In genomic region chr6:52303426-52303825, GRCm38 (mm10) we compare ENCODE assay signal across 39 mouse cellular contexts. TPM values are rescaled to one million over a fixed set of nuclear protein-coding genes. Genes with fewer than 3 reads are reported as not detected.
DNase-seq lines count a peak whose midpoint lies in the region; ATAC-seq and TF ChIP-seq lines count a peak whose summit lies in the region.
"Had no signal": no experiment of that assay in that cellular context is flagged by ENCODE, and none has a peak within 500 bp of the region (broad histone marks: within the 10 kb centered on the region; RNA-seq: fewer than 3 reads in every experiment).

No protein-coding gene starts in this region.

- TF ChIP-seq CTCF in thymus, adult 2 months (IDR thresholded peaks at IDR 0.05; ENCODE audit: borderline replicate concordance, control insufficient read depth, extremely low read depth, insufficient read depth, low read length, poor library complexity): no peak

- H3K36me3 ChIP-seq in thymus, adult 2 months (ENCODE audit: control insufficient read depth, insufficient read depth, low read length): no peaks in the 10 kb centered on the region
- H3K36me3 ChIP-seq: embryonic facial prominence, embryonic 12.5 days; heart, embryonic 12.5 days; hindbrain, embryonic 10.5 days; hindbrain, embryonic 15.5 days; kidney, embryonic 15.5 days; limb, embryonic 13.5 days had no signal

- WGBS in thymus, adult 2 months: 27% methylated on average over 3 of the region's 3 CpGs

- intact Hi-C loops in heart, postnatal 14 days (cut with DNase I): no loop called here

- no peak overlapping the region for H3K27ac ChIP-seq in thymus, adult 2 months (ENCODE audit: control insufficient read depth, insufficient read depth, low read length)
- H3K27ac ChIP-seq: embryonic facial prominence, embryonic 12.5 days; heart, adult 2 months; hindbrain, embryonic 10.5 days; hindbrain, embryonic 15.5 days; kidney, embryonic 15.5 days; limb, embryonic 13.5 days had no signal

- ATAC-seq in hematopoietic stem cell, adult 5-6 weeks (replicated peaks in 1 of 2; ENCODE audit: insufficient read depth in 1 of 2, low FRiP score in 2 of 2, low TSS enrichment in 1 of 2, low read depth in 1 of 2, poor library complexity in 2 of 2, severe bottlenecking in 2 of 2): peak; percentile 61 to 83
- ATAC-seq: forebrain, postnatal 0 days; inflammation-experienced regulatory T-cells, adult 6 months; lung, postnatal 0 days; Patski had no signal

- no peak overlapping the region for H3K4me3 ChIP-seq in thymus, adult 2 months (ENCODE audit: control insufficient read depth, insufficient read depth, low read length)
- H3K4me3 ChIP-seq: embryonic facial prominence, embryonic 12.5 days; heart, adult 2 months; heart, embryonic 12.5 days; hindbrain, embryonic 10.5 days; hindbrain, embryonic 15.5 days; kidney, embryonic 15.5 days; limb, embryonic 13.5 days had no signal

- peak; percentile 91 for DNase-seq in heart, adult 11 months
- DNase-seq in heart, postnatal 14 days: no peak
- peak; percentile 33 for DNase-seq in 416B (ENCODE audit: low read depth)
- DNase-seq in brain, adult 2 months (ENCODE audit: low read depth, low spot score): peak; percentile 16
- DNase-seq in thymus, adult 2 months: no peak
- DNase-seq in cerebellum, postnatal 36 days: no peak
- DNase-seq in gastrocnemius, postnatal 4 days (ENCODE audit: low spot score in 2 of 2): no peak
- DNase-seq: B cell, adult 2 months; cerebellum, adult 8-10 months; cerebellum, postnatal 25 days; embryo, embryonic 11 days; forebrain, postnatal 0 days; gastrocnemius, postnatal 14 days; heart, adult 2 months; kidney, adult 11 months; kidney, postnatal 25 days; lung, adult 18-20 months; lung, postnatal 4 days; midbrain, embryonic 14.5 days; thymus, postnatal 36 days had no signal

- no peak for TF ChIP-seq POLR2A in thymus, adult 2 months (IDR thresholded peaks at IDR 0.05; ENCODE audit: control insufficient read depth, extremely low read depth, insufficient read depth, low read length, poor library complexity)

- peaks cover 6% of the 10 kb centered on the region for H3K4me1 ChIP-seq in thymus, adult 2 months (replicated peaks; ENCODE audit: control insufficient read depth, insufficient read depth, low read length)
- H3K4me1 ChIP-seq: embryonic facial prominence, embryonic 12.5 days; heart, embryonic 12.5 days had no signal

- peaks cover 3% of the 10 kb centered on the region; the same call in 1 of the 2 replicates for H3K27me3 ChIP-seq in thymus, adult 2 months (ENCODE audit: control insufficient read depth, insufficient read depth, low read length)
- H3K27me3 ChIP-seq: Patski had no signal

RNA-seq across cellular contexts. Expression of gene Evx1, which starts 9.9 kb away (rescaled TPM):
- not detected for total RNA-seq in heart, postnatal 14 days (2021)
- total RNA-seq in hematopoietic stem cell, adult 5-6 weeks (2017): not detected in 2 replicates
- not detected in 2 replicates for polyA plus RNA-seq in thymus, adult 2 months (2012; rRNA removed)
- total RNA-seq in gastrocnemius, postnatal 4 days (2021): not detected
- total RNA-seq: adrenal gland, postnatal 36 days; forebrain, postnatal 0 days; gastrocnemius, postnatal 14 days; heart, adult 2 months; layer of hippocampus, adult 18-20 months; layer of hippocampus, postnatal 25 days; left cerebral cortex, adult 8-10 months; left cerebral cortex, postnatal 36 days; neutrophil, adult 5-6 weeks had no signal
- polyA plus RNA-seq: forebrain, embryonic 11.5 days; forebrain, postnatal 0 days; heart, adult 2 months; heart, embryonic 12.5 days; heart, postnatal 0 days; inflammation-experienced regulatory T-cells, adult 6 months; lung, postnatal 0 days; Patski; stomach, embryonic 16.5 days had no signal

RNA-seq across cellular contexts. Expression of gene Hoxa13, which starts 42.7 kb away (rescaled TPM):
- total RNA-seq in heart, postnatal 14 days (2021): not detected
- total RNA-seq in hematopoietic stem cell, adult 5-6 weeks (2017): not detected in 2 replicates
- polyA plus RNA-seq in thymus, adult 2 months (2012; rRNA removed): not detected in 2 replicates
- total RNA-seq in gastrocnemius, postnatal 4 days (2021): 1 to 10 TPM; 1.1 to 1.3 TPM
- total RNA-seq: adrenal gland, postnatal 36 days; forebrain, postnatal 0 days; heart, adult 2 months; layer of hippocampus, adult 18-20 months; layer of hippocampus, postnatal 25 days; left cerebral cortex, adult 8-10 months; left cerebral cortex, postnatal 36 days; neutrophil, adult 5-6 weeks had no signal
- polyA plus RNA-seq: embryonic facial prominence, embryonic 12.5 days; forebrain, embryonic 11.5 days; forebrain, postnatal 0 days; heart, adult 2 months; heart, embryonic 12.5 days; heart, postnatal 0 days; hindbrain, embryonic 10.5 days; hindbrain, embryonic 15.5 days; inflammation-experienced regulatory T-cells, adult 6 months; lung, postnatal 0 days; midbrain, embryonic 14.5 days; stomach, embryonic 16.5 days had no signal

RNA-seq across cellular contexts. Expression of gene Hoxa11, which starts 57.8 kb away (rescaled TPM):
- total RNA-seq in heart, postnatal 14 days (2021): not detected
- not detected in 2 replicates for total RNA-seq in hematopoietic stem cell, adult 5-6 weeks (2017)
- polyA plus RNA-seq in thymus, adult 2 months (2012; rRNA removed): not detected in 2 replicates
- total RNA-seq in gastrocnemius, postnatal 4 days (2021): 1 to 10 TPM; 6.0 to 6.6 TPM
- total RNA-seq: adrenal gland, postnatal 36 days; forebrain, postnatal 0 days; heart, adult 2 months; layer of hippocampus, adult 18-20 months; layer of hippocampus, postnatal 25 days; left cerebral cortex, adult 8-10 months; left cerebral cortex, postnatal 36 days; neutrophil, adult 5-6 weeks had no signal
- polyA plus RNA-seq: forebrain, embryonic 11.5 days; forebrain, postnatal 0 days; heart, adult 2 months; heart, embryonic 12.5 days; heart, postnatal 0 days; hindbrain, embryonic 10.5 days; hindbrain, embryonic 15.5 days; inflammation-experienced regulatory T-cells, adult 6 months; lung, postnatal 0 days; midbrain, embryonic 14.5 days; stomach, embryonic 16.5 days had no signal

Comparison
In these comparisons a context has a peak if more than half of its experiments do, and no peak if none do; other contexts are left out.
1. DNase-seq: peak in heart, adult 11 months (single experiment), 416B (single experiment) and brain, adult 2 months (single experiment); none in heart, postnatal 14 days (0 of 2), thymus, adult 2 months (single experiment), cerebellum, postnatal 36 days (0 of 2) and gastrocnemius, postnatal 4 days (0 of 2).